Mouse (Mus musculus): ENCODE results near the gene Capn1.

- no peak for TF ChIP-seq CTCF (IDR thresholded peaks at IDR 0.05; ENCODE audit: control insufficient read depth, insufficient read depth, insufficient replicate concordance, low read depth, low read length)
- TF ChIP-seq POLR2A (IDR thresholded peaks at IDR 0.05; ENCODE audit: control insufficient read depth, low read depth, low read length), result no peak
Observed at GRCm38 (mm10) chr19:5975112-5975511, 40.6 kb downstream of the Capn1 start.

All from testis, adult 2 months (tissue).